20 mouse cellular contexts compared by ENCODE assay signal in the genomic region with DNA sequence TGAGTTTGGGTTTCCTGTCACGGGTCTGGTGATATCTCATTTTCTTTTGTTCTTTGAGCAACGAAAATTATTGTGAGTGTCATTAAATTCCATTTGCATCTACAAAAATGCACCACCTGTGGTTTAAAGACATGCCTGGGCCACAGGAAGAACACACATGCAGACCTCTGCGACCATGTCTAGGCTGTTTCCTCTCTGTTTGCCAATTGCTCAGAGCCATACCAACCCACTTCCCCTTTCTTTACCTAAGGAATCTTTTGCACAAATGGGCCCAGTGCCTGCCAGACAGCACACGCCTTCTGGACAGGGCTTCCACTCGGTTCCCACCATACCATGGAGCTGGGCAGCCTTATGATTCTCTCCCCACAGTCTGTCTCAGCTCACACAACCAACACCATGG. TPM values are rescaled to one million over a fixed set of nuclear protein-coding genes. Genes with fewer than 3 reads are reported as not detected.
A peak's percentile ranks its signal among the peaks of the same experiment; 100 is the strongest.
DNase-seq lines count a peak whose midpoint lies in the region; ATAC-seq lines count a peak whose summit lies in the region.
"Had no signal": no experiment of that assay in that cellular context is flagged by ENCODE, and none has a peak within 500 bp of the region (broad histone marks: within the 10 kb centered on the region; RNA-seq: fewer than 3 reads in every experiment).

No protein-coding gene starts in this region.

- 0 out of 2 replicates have a peak overlapping the region, but pooled peaks have one; percentile 12 for H3K9ac ChIP-seq in limb, embryonic 12.5 days (replicated peaks)
- no peak overlapping the region for H3K9ac ChIP-seq in kidney, embryonic 15.5 days
- H3K9ac ChIP-seq: forebrain, embryonic 12.5 days; heart, embryonic 12.5 days; hindbrain, embryonic 12.5 days; lung, embryonic 15.5 days had no signal

- H3K27ac ChIP-seq in limb, embryonic 12.5 days, result no peak overlapping the region
- H3K27ac ChIP-seq in limb, embryonic 10.5 days, result no peak overlapping the region
- no peak overlapping the region for H3K27ac ChIP-seq in kidney, embryonic 15.5 days
- H3K27ac ChIP-seq: forebrain, embryonic 12.5 days; hindbrain, embryonic 12.5 days; left cerebral cortex, adult 2 months; lung, embryonic 15.5 days; midbrain, embryonic 10.5 days had no signal

- H3K9me3 ChIP-seq in limb, embryonic 12.5 days, result no peaks in the 10 kb centered on the region
- no peaks in the 10 kb centered on the region for H3K9me3 ChIP-seq in limb, embryonic 10.5 days (replicated peaks)
- no peaks in the 10 kb centered on the region for H3K9me3 ChIP-seq in kidney, embryonic 15.5 days (replicated peaks)
- H3K9me3 ChIP-seq: forebrain, embryonic 12.5 days; heart, embryonic 12.5 days; hindbrain, embryonic 12.5 days; lung, embryonic 15.5 days had no signal

- no peak for DNase-seq in limb, embryonic 10.5 days (ENCODE audit: low spot score)
- peak; percentile 84 for DNase-seq in CD4-positive helper T cell, adult 2 months (ENCODE audit: low read depth, low spot score)
- peak; percentile 29 for DNase-seq in c-Kit-positive CD71-negative TER-119-negative erythroid progenitor cells, embryonic 14.5 days (ENCODE audit: low read depth)
- DNase-seq in MN1 (ENCODE audit: low spot score), result no peak
- DNase-seq in left cerebral cortex, adult 11 months (ENCODE audit: low spot score), result no peak
- DNase-seq: adrenal gland, postnatal 14 days; cerebellum, postnatal 36 days; gastrocnemius, postnatal 10 days; kidney, adult 11 months; kidney, postnatal 25 days; liver had no signal

- peaks cover 5% of the 10 kb centered on the region; the same call in 1 of the 2 replicates for H3K4me1 ChIP-seq in limb, embryonic 12.5 days (replicated peaks)
- peaks cover 3% of the 10 kb centered on the region; the same call in 1 of the 2 replicates for H3K4me1 ChIP-seq in limb, embryonic 10.5 days
- H3K4me1 ChIP-seq in kidney, embryonic 15.5 days, result 0 out of 2 replicates have a peak, but pooled peaks cover 6% of the 10 kb centered on the region
- H3K4me1 ChIP-seq: heart, embryonic 12.5 days; lung, embryonic 15.5 days had no signal

- ATAC-seq in limb, embryonic 12.5 days (ENCODE audit: insufficient number of reproducible peaks, insufficient read depth, low FRiP score, low TSS enrichment, low read depth), result no peak
- ATAC-seq in neutrophil, adult 5-6 weeks (ENCODE audit: extremely low read depth, insufficient number of reproducible peaks, low FRiP score, poor library complexity, severe bottlenecking), result peak; percentile 37; the same call in 1 of the 2 replicates
- ATAC-seq in kidney, embryonic 15.5 days (replicated peaks; ENCODE audit: low FRiP score), result no peak

- 67% methylated on average over 5 of the region's 5 CpGs for WGBS in limb, embryonic 12.5 days
- WGBS in limb, embryonic 10.5 days, result 86% methylated on average over 5 of the region's 5 CpGs
- 73% methylated on average over 5 of the region's 5 CpGs for WGBS in kidney, embryonic 15.5 days

- H3K27me3 ChIP-seq in limb, embryonic 12.5 days, result no peaks in the 10 kb centered on the region
- no peaks in the 10 kb centered on the region for H3K27me3 ChIP-seq in limb, embryonic 10.5 days (ENCODE audit: low read depth, poor library complexity, severe bottlenecking)
- H3K27me3 ChIP-seq in kidney, embryonic 15.5 days, result no peaks in the 10 kb centered on the region
- H3K27me3 ChIP-seq: forebrain, embryonic 12.5 days; heart, embryonic 12.5 days; hindbrain, embryonic 12.5 days; lung, embryonic 15.5 days had no signal

- no peaks in the 10 kb centered on the region for H3K36me3 ChIP-seq in limb, embryonic 12.5 days
- H3K36me3 ChIP-seq in limb, embryonic 10.5 days, result no peaks in the 10 kb centered on the region
- H3K36me3 ChIP-seq in kidney, embryonic 15.5 days, result no peaks in the 10 kb centered on the region
- H3K36me3 ChIP-seq: heart, embryonic 12.5 days; lung, embryonic 15.5 days had no signal

- no peak overlapping the region for H3K4me2 ChIP-seq in limb, embryonic 12.5 days
- no peak overlapping the region for H3K4me2 ChIP-seq in kidney, embryonic 15.5 days
- H3K4me2 ChIP-seq: forebrain, embryonic 12.5 days; heart, embryonic 12.5 days; hindbrain, embryonic 12.5 days; lung, embryonic 15.5 days had no signal

- H3K4me3 ChIP-seq in limb, embryonic 12.5 days (replicated peaks), result no peak overlapping the region
- no peak overlapping the region for H3K4me3 ChIP-seq in limb, embryonic 10.5 days
- no peak overlapping the region for H3K4me3 ChIP-seq in kidney, embryonic 15.5 days (replicated peaks)
- H3K4me3 ChIP-seq: forebrain, embryonic 12.5 days; heart, embryonic 12.5 days; hindbrain, embryonic 12.5 days; left cerebral cortex, adult 2 months; lung, embryonic 15.5 days; midbrain, embryonic 10.5 days had no signal

RNA-seq across cellular contexts. Expression of a gene that starts 48.8 kb away (rescaled TPM):
- 1.5 and 2.2 TPM in 2 replicates for polyA plus RNA-seq in limb, embryonic 12.5 days (2016; fragmentation: Nextera tagmentation; extraction: Ambion mirVana)
- polyA plus RNA-seq in limb, embryonic 10.5 days (2016; fragmentation: Nextera tagmentation; extraction: Ambion mirVana), result 0.73 and 0.91 TPM in 2 replicates
- 1.9 and 2.1 TPM in 2 replicates for total RNA-seq in neutrophil, adult 5-6 weeks (2017)
- polyA plus RNA-seq in kidney, embryonic 15.5 days (2015; fragmentation: Nextera tagmentation; extraction: Ambion mirVana), result 3.0 and 3.1 TPM in 2 replicates

Comparison
In these comparisons a context has a peak if more than half of its experiments do, and no peak if none do; other contexts are left out.
1. DNase-seq: peak in CD4-positive helper T cell, adult 2 months (single experiment) and c-Kit-positive CD71-negative TER-119-negative erythroid progenitor cells, embryonic 14.5 days (single experiment); none in limb, embryonic 10.5 days (single experiment), MN1 (single experiment) and left cerebral cortex, adult 11 months (single experiment).